Mouse (Mus musculus) lung, adult 2 months (tissue): ENCODE results near the gene Camkk1. TPM values are rescaled to one million over a fixed set of nuclear protein-coding genes. Genes with fewer than 3 reads are reported as not detected.
A peak's percentile ranks its signal among the peaks of the same experiment; 100 is the strongest.

Experiments
- DNase-seq: peaks from one replicate; pipeline ENCODE4 v3.0.0; 2022
- H3K4me1 ChIP-seq: fragments of 200-500 bp; 2 replicates; pipeline ENCODE4 v1.6.1; 2011; ENCODE audit warnings: low read length; ENCODE audit not compliant: control insufficient read depth, insufficient read depth
- H3K4me3 ChIP-seq: fragments of 200-500 bp; replicated peaks from 2 replicates; pipeline ENCODE3; 2011; ENCODE audit warnings: low read depth, mild to moderate bottlenecking, control low read depth, low read length; ENCODE audit errors: extremely low read depth
- CTCF ChIP-seq: fragments of 200-500 bp; IDR thresholded peaks from 2 replicates; pipeline ENCODE4 v1.5.1; 2011; ENCODE audit warnings: mild to moderate bottlenecking, low read length, control low read depth; ENCODE audit not compliant: insufficient read depth
- POLR2A ChIP-seq: fragments of 200-500 bp; IDR thresholded peaks from 2 replicates; pipeline ENCODE4 v1.6.1; 2011; ENCODE audit warnings: low read depth, mild to moderate bottlenecking, control low read depth, low read length, borderline replicate concordance; ENCODE audit errors: extremely low read depth
- WGBS: fragments of 180-500 bp; shearing (Covaris S2); methylation state at CpG from one replicate; pipeline ENCODE4 v1.1.7; 2018; 5-methylcytosine and 5-hydroxymethylcytosine counted together
- polyA plus RNA-seq: library from polyadenylated mRNA; depleted of rRNA; stranded (reverse); fragments of >200 nt; gene quantifications from 2 replicates; pipeline ENCODE4 v1.2.3, GENCODE M21; 2012

Camkk1 gene
- polyA plus RNA-seq, 1 experiment, result 9.3 TPM

GRCm38 (mm10) chr11:73047542-73047996 lies 28.8 kb downstream of the Camkk1 start, which contains the start of gene Ncbp3:
Gene Ncbp3 (plus strand): TSS chr11:73047783.
- Histone ChIP-seq H3K4me3 (peak within 1 kb of the TSS; percentile 81), H3K4me1 (peaks cover 4% of the 10 kb centered on the region)
- TF ChIP-seq CTCF, result peak; percentile 47
- TF ChIP-seq POLR2A, result peak; percentile 44; the same call in 1 of the 2 replicates
- peak; percentile 92 for DNase-seq
- whole genome bisulfite sequencing, result under 1% methylated on average over 39 of the region's 39 CpGs

DNA sequence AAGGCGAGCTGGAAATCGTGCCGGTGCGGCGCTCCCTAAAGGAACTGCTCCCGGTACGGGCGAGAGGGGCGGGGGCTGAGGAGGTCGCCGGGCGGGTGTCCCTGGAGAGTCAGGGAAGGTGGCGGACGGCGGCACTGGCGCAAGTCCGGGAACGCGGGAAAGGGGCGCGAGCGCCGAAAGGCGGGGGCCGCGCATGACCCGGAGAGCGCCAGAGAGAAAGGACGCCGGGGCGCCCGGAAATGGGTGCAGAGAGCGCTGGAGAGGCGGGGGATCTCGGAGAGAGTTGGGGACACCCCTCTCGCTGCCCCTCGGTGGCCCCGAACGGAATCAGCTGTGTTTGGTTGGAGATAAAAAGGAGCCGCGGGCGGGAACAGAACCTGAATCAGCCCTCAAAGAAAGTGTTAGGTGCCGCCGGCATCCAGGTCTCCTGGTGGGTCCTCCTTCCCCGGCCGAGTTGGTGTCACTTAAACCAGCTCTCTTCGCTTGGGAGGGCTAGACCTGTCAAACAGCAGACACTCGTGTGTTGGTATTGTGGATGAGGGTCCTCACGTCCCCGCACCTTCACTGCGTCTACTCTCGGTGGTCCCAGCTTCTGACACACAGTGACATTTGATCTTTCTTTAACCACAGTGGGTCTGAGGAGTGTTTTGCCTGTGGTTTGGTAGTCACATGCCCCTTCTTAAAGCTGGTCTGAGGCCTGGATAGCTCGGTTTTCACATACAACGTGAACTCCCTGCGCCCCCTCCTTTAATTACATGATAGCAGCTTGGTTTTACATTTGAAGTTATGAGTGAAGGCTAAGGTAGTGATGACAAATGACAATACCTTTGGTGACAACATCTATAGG lies 29.4 kb downstream of the Camkk1 start:
- 2% methylated on average over 55 of the region's 55 CpGs for WGBS
- Histone ChIP-seq H3K4me3 (peak overlapping the region; percentile 81), H3K4me1 (peaks cover 4% of the 10 kb centered on the region)
- DNase-seq, result no peak
- TF ChIP-seq POLR2A, result no peak
- no peak for TF ChIP-seq CTCF

DNA sequence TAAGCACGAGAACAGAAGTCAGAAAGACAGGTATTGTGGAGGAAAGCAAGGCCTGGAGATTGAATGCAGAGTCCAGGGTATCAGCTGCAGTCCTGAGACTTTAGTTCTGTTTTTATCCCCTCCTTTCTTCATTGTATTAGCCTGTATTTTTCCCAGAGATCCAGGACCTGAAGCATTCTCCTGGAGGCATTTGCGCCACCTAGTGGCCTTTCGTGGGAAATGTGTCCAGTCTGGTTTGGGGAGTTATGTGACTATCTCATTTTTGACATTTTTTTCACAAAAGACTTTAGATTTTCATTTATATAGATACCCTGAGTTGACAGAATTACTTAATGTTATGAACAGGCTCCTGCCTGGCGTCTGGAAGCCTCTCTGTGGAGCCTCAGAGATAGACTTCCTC lies 30.5 kb downstream of the Camkk1 start:
- TF ChIP-seq CTCF (peak; percentile 81), POLR2A (no peak)
- no peak overlapping the region for H3K4me3 ChIP-seq
- WGBS, result 5% methylated on average over 4 of the region's 4 CpGs
- H3K4me1 ChIP-seq, result peaks cover 4% of the 10 kb centered on the region
- peak; percentile 72 for DNase-seq

DNA sequence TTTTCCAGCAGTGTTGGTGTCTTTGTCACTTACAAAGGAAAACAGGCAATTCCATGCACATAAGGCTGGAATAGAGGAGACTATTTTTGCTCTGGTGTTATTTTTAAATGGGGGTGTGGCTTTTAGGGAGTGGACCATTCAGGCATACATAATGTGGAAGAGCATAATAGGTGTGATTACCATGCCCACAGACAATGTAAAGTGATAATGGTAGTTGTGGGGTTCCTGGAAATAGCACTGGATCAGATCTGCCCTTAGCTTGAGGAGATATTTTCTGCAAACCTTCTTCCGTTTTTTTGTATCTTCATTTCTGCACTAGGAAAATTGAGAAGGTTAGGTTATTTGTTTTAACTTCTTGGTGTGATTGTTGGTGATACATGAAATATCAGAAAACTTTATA lies 34.0 kb downstream of the Camkk1 start:
- Histone ChIP-seq H3K4me3 (no peak overlapping the region), H3K4me1 (peaks cover 4% of the 10 kb centered on the region)
- WGBS, result 87% methylated on average over 1 of the region's 1 CpGs
- no peak for TF ChIP-seq CTCF
- no peak for TF ChIP-seq POLR2A
- no peak for DNase-seq

- Histone ChIP-seq H3K4me3 (no peak overlapping the region), H3K4me1 (no peaks in the 10 kb centered on the region)
- WGBS, result 62% methylated on average over 5 of the region's 5 CpGs
- DNase-seq, result no peak
- TF ChIP-seq CTCF (no peak), POLR2A (no peak)
These were observed 38.9 kb downstream of the Camkk1 start for GRCm38 (mm10) chr11:73057701-73058100.

DNA sequence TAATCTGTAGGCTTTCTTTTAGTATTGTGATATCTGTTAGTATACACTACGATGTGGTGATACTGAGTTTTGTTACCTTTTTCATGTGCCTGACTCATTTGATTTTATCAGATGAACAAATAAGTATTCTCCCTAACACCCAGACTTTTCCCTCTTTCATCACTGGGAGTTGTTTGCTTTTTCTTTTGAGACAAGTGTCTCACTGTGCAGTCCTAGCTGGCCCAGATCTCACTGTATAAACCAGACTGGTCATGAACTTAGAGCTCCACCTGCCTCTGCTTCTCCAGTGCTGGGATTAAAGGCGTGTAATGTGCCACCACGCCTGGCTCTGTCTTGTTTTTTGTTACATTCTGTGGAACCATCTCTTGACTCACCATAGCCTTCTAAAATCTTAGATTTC lies 40.8 kb downstream of the Camkk1 start:
- WGBS, result 73% methylated on average over 3 of the region's 3 CpGs
- DNase-seq, result no peak
- Histone ChIP-seq H3K4me1 (no peaks in the 10 kb centered on the region), H3K4me3 (no peak overlapping the region)
- TF ChIP-seq POLR2A (no peak), CTCF (no peak)

GRCm38 (mm10) chr11:73061413-73061812 lies 42.6 kb downstream of the Camkk1 start:
- Histone ChIP-seq H3K4me3 (no peak overlapping the region), H3K4me1 (no peaks in the 10 kb centered on the region)
- TF ChIP-seq CTCF (no peak), POLR2A (no peak)
- WGBS, result 73% methylated on average over 3 of the region's 3 CpGs
- no peak for DNase-seq

GRCm38 (mm10) chr11:73071839-73072238 lies 53.0 kb downstream of the Camkk1 start:
- H3K4me1 ChIP-seq, result no peaks in the 10 kb centered on the region
- no peak overlapping the region for H3K4me3 ChIP-seq
- 83% methylated on average over 3 of the region's 3 CpGs for WGBS
- TF ChIP-seq CTCF, result peak; percentile 53
- no peak for TF ChIP-seq POLR2A
- no peak for DNase-seq

GRCm38 (mm10) chr11:73076295-73076694 lies 57.5 kb downstream of the Camkk1 start:
- H3K4me3 ChIP-seq, result no peak overlapping the region
- WGBS, result 88% methylated on average over 4 of the region's 4 CpGs
- H3K4me1 ChIP-seq, result no peaks in the 10 kb centered on the region
- DNase-seq, result no peak
- TF ChIP-seq POLR2A, result no peak
- TF ChIP-seq CTCF, result no peak

DNA sequence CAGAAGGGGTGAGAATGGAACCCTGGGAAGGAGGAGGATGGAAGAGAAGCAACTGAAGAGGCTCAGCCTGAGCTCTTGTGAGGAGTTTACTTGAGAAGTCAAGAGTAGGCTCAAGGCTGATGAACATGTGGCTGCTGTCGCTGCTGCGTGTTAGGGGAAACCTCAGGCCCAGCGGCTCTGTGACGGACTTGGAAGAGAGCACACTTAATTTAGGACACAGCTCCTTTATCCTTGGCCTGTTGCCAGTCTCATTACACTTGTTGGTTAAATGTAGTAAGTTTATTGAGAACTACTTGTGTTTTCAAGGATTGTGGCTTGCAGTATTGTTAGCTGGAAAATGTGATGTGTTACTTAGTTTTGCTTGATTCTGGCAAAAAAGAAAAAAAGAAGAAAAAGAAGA lies 57.9 kb downstream of the Camkk1 start:
- TF ChIP-seq CTCF, result no peak
- TF ChIP-seq POLR2A, result no peak
- DNase-seq, result no peak
- H3K4me3 ChIP-seq, result no peak overlapping the region
- H3K4me1 ChIP-seq, result no peaks in the 10 kb centered on the region
- 65% methylated on average over 4 of the region's 4 CpGs for WGBS
